Mouse (Mus musculus) kidney, postnatal 0 days (tissue): ENCODE results near the gene Rnf144a. TPM values are rescaled to one million over a fixed set of nuclear protein-coding genes. Genes with fewer than 3 reads are reported as not detected.
A peak's percentile ranks its signal among the peaks of the same experiment; 100 is the strongest.

Source experiments
- ATAC-seq: fragments of 200-750 bp; cut with Nextera tagmentation; replicated peaks from 2 replicates; pipeline ENCODE4 v1.8.0; 2017; ENCODE audit warnings: low read depth, moderate number of reproducible peaks, moderate TSS enrichment, moderate library complexity; ENCODE audit not compliant: low FRiP score
- DNase-seq: peaks from one replicate; pipeline ENCODE4 v3.0.0-alpha.2; 2016; ENCODE audit warnings: low spot score
- H3K27ac ChIP-seq: fragments of 300-500 bp; sonication (generic); 2 replicates; pipeline ENCODE4 v1.5.1; 2014; ENCODE audit warnings: mild to moderate bottlenecking
- H3K27me3 ChIP-seq: fragments of 300-500 bp; sonication (generic); 2 replicates; pipeline ENCODE4 v1.6.1; 2014; ENCODE audit warnings: low read length, mixed read lengths; ENCODE audit not compliant: insufficient read depth
- H3K36me3 ChIP-seq: fragments of 300-500 bp; sonication (generic); 2 replicates; pipeline ENCODE4 v1.6.1; 2014; ENCODE audit warnings: low read length, mixed read lengths; ENCODE audit not compliant: insufficient read depth
- H3K4me1 ChIP-seq: fragments of 300-500 bp; sonication (generic); replicated peaks from 2 replicates; pipeline ENCODE4 v1.6.1; 2014; ENCODE audit warnings: antibody characterized with exemption, low read length, mixed read lengths; ENCODE audit not compliant: insufficient read depth
- H3K4me2 ChIP-seq: fragments of 300-500 bp; sonication (generic); 2 replicates; pipeline ENCODE4 v1.6.1; 2014; ENCODE audit warnings: mild to moderate bottlenecking, low read length, moderate library complexity, mixed read lengths
- H3K4me3 ChIP-seq: fragments of 300-500 bp; sonication (generic); replicated peaks from 2 replicates; pipeline ENCODE4 v1.5.1; 2014; ENCODE audit warnings: low read depth, low read length
- H3K9ac ChIP-seq: fragments of 300-500 bp; sonication (generic); 2 replicates; pipeline ENCODE4 v1.6.1; 2014; ENCODE audit warnings: low read depth, low read length
- H3K9me3 ChIP-seq: fragments of 300-500 bp; sonication (generic); replicated peaks from 2 replicates; pipeline ENCODE4 v1.6.1; 2016; ENCODE audit warnings: low read length, inconsistent platforms, mixed read lengths
- CTCF ChIP-seq: IDR thresholded peaks from 2 replicates; pipeline ENCODE4 v1.5.1; 2016; ENCODE audit warnings: antibody characterized with exemption, low read depth, mild to moderate bottlenecking, moderate library complexity
- WGBS: fragments of 180-500 bp; shearing (Covaris S2); extraction: QIAGEN DNeasy Blood & Tissue Kit; methylation state at CpG from one replicate; pipeline ENCODE4 v1.1.7; 2014; 5-methylcytosine and 5-hydroxymethylcytosine counted together
- polyA plus RNA-seq: library from polyadenylated mRNA; unstranded; fragments of >200 nt; fragmentation: Nextera tagmentation; extraction: Ambion mirVana; gene quantifications from 2 replicates; pipeline ENCODE4 v1.2.1, GENCODE M21; 2015

The Rnf144a gene
- polyA plus RNA-seq, 1 experiment from 2014 or later = 19.2 TPM

GRCm38 (mm10) chr12:26424841-26425240 lies 9.8 kb upstream of the Rnf144a start:
- Histone ChIP-seq H3K4me1 (no peaks in the 10 kb centered on the region), H3K27ac (no peak overlapping the region), H3K4me2 (no peak overlapping the region), H3K27me3 (no peaks in the 10 kb centered on the region), H3K36me3 (no peaks in the 10 kb centered on the region), H3K9me3 (no peaks in the 10 kb centered on the region), H3K4me3 (no peak overlapping the region), H3K9ac (no peak overlapping the region)
- TF ChIP-seq CTCF = peak; percentile 76
- peak; percentile 61 for DNase-seq
- no peak for ATAC-seq
- 91% methylated on average over 2 of the region's 2 CpGs for WGBS

DNA sequence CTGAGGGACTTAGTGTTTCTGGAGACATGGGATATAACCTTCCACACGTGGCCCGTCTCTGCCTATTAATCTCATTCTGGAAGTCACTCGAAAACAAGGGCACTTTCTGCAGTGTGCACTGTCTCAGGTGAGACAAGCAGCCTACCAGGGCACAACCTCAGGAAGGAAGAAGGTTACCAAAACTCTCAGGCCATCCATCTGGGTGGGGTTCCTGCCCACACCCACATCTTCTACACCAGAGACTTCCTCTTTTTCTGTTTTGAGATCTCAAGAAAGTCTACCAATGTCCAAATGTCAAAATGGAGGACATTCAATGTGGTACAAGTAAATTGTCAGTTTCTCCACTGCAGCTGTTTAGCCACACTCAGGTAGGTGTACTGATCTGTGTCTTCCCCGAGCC lies 3.3 kb upstream of the Rnf144a start:
- Histone ChIP-seq H3K9me3 (no peaks in the 10 kb centered on the region), H3K4me2 (no peak overlapping the region), H3K9ac (no peak overlapping the region), H3K4me1 (peaks cover 7% of the 10 kb centered on the region), H3K27ac (no peak overlapping the region), H3K36me3 (no peaks in the 10 kb centered on the region), H3K27me3 (no peaks in the 10 kb centered on the region), H3K4me3 (no peak overlapping the region)
- ATAC-seq (no peak), DNase-seq (no peak)
- WGBS = 72% methylated on average over 4 of the region's 4 CpGs
- TF ChIP-seq CTCF = no peak

DNA sequence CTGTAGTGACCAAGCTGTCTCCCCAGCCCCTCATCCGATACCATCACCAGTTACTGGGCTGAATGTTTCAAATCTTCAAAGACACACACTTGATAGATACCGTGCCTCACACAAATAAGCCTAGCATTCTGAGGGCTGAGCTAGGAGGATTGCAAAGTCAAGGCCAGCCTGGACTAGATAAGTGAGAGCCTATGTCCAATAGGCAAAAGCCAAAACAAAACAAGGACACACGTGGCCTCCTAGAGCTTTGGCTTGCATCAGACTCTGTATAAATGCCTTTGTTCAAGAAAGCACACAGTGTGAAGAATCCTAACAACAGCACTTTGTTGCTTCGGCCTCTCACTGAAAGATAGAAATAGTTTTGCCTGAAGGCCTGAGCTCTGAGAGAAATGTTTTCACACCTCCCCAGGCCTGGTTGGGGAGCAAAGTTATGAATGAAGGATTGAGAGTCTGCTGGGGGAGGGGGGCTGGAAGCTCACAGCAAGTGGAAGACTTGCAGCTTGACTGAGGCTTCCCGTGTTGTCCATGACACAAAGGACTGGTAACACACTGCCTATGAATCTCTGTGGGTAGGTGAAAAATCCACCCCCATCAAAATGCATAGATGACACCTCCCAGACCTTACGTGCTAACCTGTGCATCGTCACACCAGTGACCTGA lies 1.7 kb upstream of the Rnf144a start:
- 85% methylated on average over 7 of the region's 7 CpGs for WGBS

DNA sequence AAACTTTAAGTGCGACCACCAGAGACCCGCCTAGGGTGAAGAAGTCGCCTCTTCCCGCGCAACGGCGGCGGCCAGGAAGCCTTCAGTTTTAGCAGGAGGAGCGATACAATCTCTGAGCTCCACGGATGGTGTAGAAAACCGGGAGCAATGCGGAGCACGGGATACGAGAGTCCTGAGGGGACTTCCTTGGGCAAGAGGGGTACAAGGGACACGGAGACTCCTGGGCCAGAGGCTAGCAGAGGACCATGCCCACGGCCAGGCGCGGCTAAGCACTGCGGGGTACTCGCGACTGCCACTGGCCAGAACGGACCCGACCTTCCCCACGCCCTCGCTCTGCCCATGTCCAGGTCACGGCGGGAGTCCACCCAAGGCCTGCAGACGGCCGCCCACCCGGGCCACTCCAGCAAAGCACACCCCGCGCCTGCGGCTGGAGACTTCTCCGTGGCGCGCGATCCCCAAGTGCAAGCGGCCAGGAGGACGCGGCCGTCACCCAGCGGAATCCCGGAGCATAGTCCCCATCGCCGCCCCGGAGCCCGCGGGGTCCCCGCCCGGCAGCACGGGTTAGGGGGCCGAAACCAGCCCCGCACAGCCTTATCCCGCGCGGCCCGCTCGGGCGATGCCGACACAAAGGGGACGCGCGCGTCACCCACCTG lies 477 bp downstream of the Rnf144a start:
- H3K9ac ChIP-seq = peak overlapping the region; percentile 94
- WGBS = under 1% methylated on average over 49 of the region's 64 CpGs
- DNase-seq = no peak

More for the DNA sequence above, 1.7 kb upstream of the Rnf144a start:
- Histone ChIP-seq H3K36me3 (no peaks in the 10 kb centered on the region), H3K27ac (no peak overlapping the region), H3K9me3 (no peaks in the 10 kb centered on the region), H3K4me2 (no peak overlapping the region), H3K9ac (no peak overlapping the region), H3K27me3 (no peaks in the 10 kb centered on the region), H3K4me3 (no peak overlapping the region), H3K4me1 (peaks cover 22% of the 10 kb centered on the region)
- ATAC-seq (no peak), DNase-seq (no peak)
- no peak for TF ChIP-seq CTCF

DNA sequence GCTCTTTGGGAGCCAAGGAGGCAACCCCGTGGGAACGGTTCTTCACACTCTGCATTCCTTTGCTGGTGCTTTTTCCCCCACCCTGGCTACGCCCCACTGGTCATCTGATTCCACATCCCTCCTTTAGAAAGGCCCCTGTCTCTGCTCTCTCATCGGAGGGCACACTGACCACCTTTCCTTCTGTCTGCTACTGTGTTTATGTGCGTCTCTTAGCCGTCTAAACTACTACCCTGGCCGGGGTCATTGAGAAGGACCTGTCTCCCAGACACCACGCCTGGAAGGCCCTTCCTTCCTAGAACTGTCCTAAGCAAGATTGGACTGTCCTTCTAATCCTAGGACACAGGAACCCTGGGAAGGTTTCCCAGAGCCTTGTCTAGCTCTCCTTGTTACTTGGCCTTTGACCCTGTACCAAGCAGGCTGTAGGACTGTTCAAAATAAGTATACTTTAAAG lies 1.1 kb downstream of the Rnf144a start:
- peak overlapping the region; percentile 92 for H3K4me2 ChIP-seq
- TF ChIP-seq CTCF = no peak
- H3K27me3 ChIP-seq = no peaks in the 10 kb centered on the region
- peak overlapping the region; percentile 78 for H3K4me3 ChIP-seq
- WGBS = 8% methylated on average over 8 of the region's 8 CpGs
- DNase-seq = no peak
- peaks cover 30% of the 10 kb centered on the region for H3K4me1 ChIP-seq
- H3K9ac ChIP-seq = peak overlapping the region; percentile 94
- H3K36me3 ChIP-seq = no peaks in the 10 kb centered on the region
- no peaks in the 10 kb centered on the region for H3K9me3 ChIP-seq
- 0 out of 2 replicates have a peak, but pooled peaks have one; percentile 12 for ATAC-seq
- H3K27ac ChIP-seq = peak overlapping the region; percentile 73; the same call in 1 of the 2 replicates

More for the DNA sequence above, 477 bp downstream of the Rnf144a start:
- peaks cover 24% of the 10 kb centered on the region for H3K4me1 ChIP-seq
- H3K4me2 ChIP-seq = peak overlapping the region; percentile 92
- no peaks in the 10 kb centered on the region for H3K27me3 ChIP-seq
- no peak for TF ChIP-seq CTCF
- peak overlapping the region; percentile 73 for H3K27ac ChIP-seq
- H3K4me3 ChIP-seq = peak overlapping the region; percentile 78
- no peaks in the 10 kb centered on the region for H3K9me3 ChIP-seq
- peak; percentile 74 for ATAC-seq
- H3K36me3 ChIP-seq = no peaks in the 10 kb centered on the region

DNA sequence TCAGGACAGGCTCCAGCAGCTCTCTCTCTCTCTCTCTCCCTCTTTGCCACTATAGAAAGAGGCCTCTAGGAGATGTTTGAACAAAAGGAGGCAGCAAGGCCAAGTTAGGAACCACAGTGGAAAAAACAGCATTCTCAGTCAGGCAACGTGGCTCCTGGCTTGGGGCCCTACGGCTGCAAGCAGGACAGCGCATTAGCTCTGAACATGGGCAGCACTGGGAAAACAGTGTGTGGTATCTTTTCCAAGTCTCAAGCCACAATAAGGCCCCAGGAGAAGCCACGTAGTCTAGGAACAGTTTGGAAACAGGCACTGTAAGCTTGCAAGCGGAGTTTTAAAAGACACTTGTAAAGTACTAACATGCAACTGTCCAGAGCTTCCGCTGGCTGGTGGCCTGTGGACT lies 2.3 kb downstream of the Rnf144a start:
- DNase-seq = no peak
- Histone ChIP-seq H3K4me3 (peak overlapping the region; percentile 78; the same call in 1 of the 2 replicates), H3K9me3 (no peaks in the 10 kb centered on the region), H3K27ac (no peak overlapping the region), H3K36me3 (no peaks in the 10 kb centered on the region), H3K4me2 (peak overlapping the region; percentile 92), H3K4me1 (peaks cover 33% of the 10 kb centered on the region), H3K27me3 (no peaks in the 10 kb centered on the region), H3K9ac (0 out of 2 replicates have a peak overlapping the region, but pooled peaks have one; percentile 13)
- no peak for TF ChIP-seq CTCF
- ATAC-seq = no peak
- WGBS = 68% methylated on average over 6 of the region's 6 CpGs
